Mouse (Mus musculus) intestine, embryonic 16.5 days (tissue): ENCODE measurements around the gene Olfr209. TPM values are rescaled to one million over a fixed set of nuclear protein-coding genes. Genes with fewer than 3 reads are reported as not detected.
"Not testable (repeated sequence)": the region's sequence is repeated elsewhere in the genome, so short reads cannot be mapped to it uniquely, and the experiment has no call there.

Source experiments
- ATAC-seq: fragments of 200-750 bp; cut with Nextera tagmentation; 2 replicates; pipeline ENCODE4 v1.8.0; 2017; ENCODE audit warnings: moderate TSS enrichment, moderate library complexity
- H3K27ac ChIP-seq: fragments of 300-500 bp; sonication (generic); 2 replicates; pipeline ENCODE4 v1.5.1; 2014; ENCODE audit warnings: mild to moderate bottlenecking, low read length
- H3K27me3 ChIP-seq: fragments of 300-500 bp; sonication (generic); replicated peaks from 2 replicates; pipeline ENCODE4 v1.6.1; 2014; ENCODE audit warnings: low read length, control low read depth, mixed read lengths; ENCODE audit not compliant: control insufficient read depth, insufficient read depth
- H3K36me3 ChIP-seq: fragments of 300-500 bp; sonication (generic); 2 replicates; pipeline ENCODE4 v1.6.1; 2014; ENCODE audit warnings: low read length, control low read depth; ENCODE audit not compliant: control insufficient read depth, insufficient read depth
- H3K4me1 ChIP-seq: fragments of 300-500 bp; sonication (generic); 2 replicates; pipeline ENCODE4 v1.6.1; 2014; ENCODE audit warnings: low read length, control low read depth, mixed read lengths; ENCODE audit not compliant: control insufficient read depth, insufficient read depth
- H3K4me2 ChIP-seq: fragments of 300-500 bp; sonication (generic); 2 replicates; pipeline ENCODE4 v1.6.1; 2014; ENCODE audit warnings: low read depth, low read length, control low read depth
- H3K4me3 ChIP-seq: fragments of 300-500 bp; sonication (generic); 2 replicates; pipeline ENCODE4 v1.5.1; 2014; ENCODE audit warnings: mild to moderate bottlenecking, low read length
- H3K9ac ChIP-seq: fragments of 300-500 bp; sonication (generic); 2 replicates; pipeline ENCODE4 v1.6.1; 2014; ENCODE audit warnings: low read depth, low read length
- H3K9me3 ChIP-seq: fragments of 300-500 bp; sonication (generic); 2 replicates; pipeline ENCODE4 v1.6.1; 2016; ENCODE audit warnings: low read length, control low read depth; ENCODE audit not compliant: control insufficient read depth
- WGBS: fragments of 180-500 bp; shearing (Covaris S2); extraction: QIAGEN DNeasy Blood & Tissue Kit; methylation state at CpG from one replicate; pipeline ENCODE4 v1.1.7; 2014; 5-methylcytosine and 5-hydroxymethylcytosine counted together
- polyA plus RNA-seq: library from polyadenylated mRNA; unstranded; fragments of >200 nt; fragmentation: Nextera tagmentation; extraction: Ambion mirVana; gene quantifications from 2 replicates; pipeline ENCODE4 v1.2.1, GENCODE M21; 2015

The Olfr209 gene
- polyA plus RNA-seq, 1 experiment from 2014 or later, result not detected

DNA sequence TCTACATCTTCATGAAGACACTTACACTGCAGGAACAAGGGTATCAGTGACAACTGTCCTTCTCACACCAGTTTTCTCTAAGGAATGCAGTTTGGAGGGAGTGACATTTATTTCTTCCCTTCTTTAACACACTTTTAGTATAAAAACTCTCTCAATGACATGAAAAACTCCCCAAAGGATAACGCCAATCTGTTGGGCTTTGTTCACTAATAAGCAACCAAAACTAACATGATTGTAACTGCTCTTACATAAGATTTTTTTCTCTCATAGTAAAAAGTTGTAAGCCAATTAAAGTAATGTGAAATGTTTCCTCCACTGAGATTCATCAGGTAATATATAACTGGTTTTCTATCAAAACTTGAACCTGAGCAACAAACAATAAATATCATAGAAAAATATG, 14.6 kb downstream of the Olfr209 start, which contains the start of gene Olfr206:
Olfr206 (minus strand) TSS at position 101 of the 400 bp plus-strand sequence.
- H3K9ac ChIP-seq, result no peak within 1 kb of the TSS
- no peak within 1 kb of the TSS for H3K4me3 ChIP-seq
- no peaks in the 10 kb centered on the region for H3K4me1 ChIP-seq
- no peak within 1 kb of the TSS for H3K4me2 ChIP-seq
- 84% methylated on average over 1 of the region's 1 CpGs for WGBS
- ATAC-seq, result no peak
- no peak within 1 kb of the TSS for H3K27ac ChIP-seq
- no peaks in the 10 kb centered on the region for H3K9me3 ChIP-seq
- no peaks in the 10 kb centered on the region for H3K36me3 ChIP-seq
- no peaks in the 10 kb centered on the region for H3K27me3 ChIP-seq

DNA sequence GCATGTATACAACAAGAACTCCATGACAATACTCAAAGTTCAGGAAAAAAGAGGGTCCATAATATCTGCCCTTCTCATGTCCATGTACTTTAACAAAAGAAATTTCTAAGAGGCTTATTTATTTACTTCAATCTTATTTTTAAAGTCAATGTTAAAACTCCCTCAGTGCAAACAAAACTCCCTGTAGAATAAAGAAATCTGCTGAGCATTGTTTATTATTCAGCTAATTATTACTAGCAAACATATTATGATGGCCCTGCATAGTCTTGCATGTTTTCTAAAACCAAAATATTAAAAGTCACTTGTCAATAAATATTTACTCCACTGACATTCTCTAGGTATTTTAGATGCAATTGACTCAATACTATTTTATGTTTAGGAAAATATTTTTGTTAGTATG, 32.8 kb downstream of the Olfr209 start, which contains the start of gene Olfr205:
Olfr205 (minus strand) TSS at position 101 of the 400 bp plus-strand sequence.
- H3K4me3 ChIP-seq, result no peak within 1 kb of the TSS
- H3K36me3 ChIP-seq, result no peaks in the 10 kb centered on the region
- no peaks in the 10 kb centered on the region for H3K27me3 ChIP-seq
- H3K9me3 ChIP-seq, result no peaks in the 10 kb centered on the region
- no peak within 1 kb of the TSS for H3K4me2 ChIP-seq
- no peaks in the 10 kb centered on the region for H3K4me1 ChIP-seq
- H3K27ac ChIP-seq, result no peak within 1 kb of the TSS
- no peak within 1 kb of the TSS for H3K9ac ChIP-seq
- no peak for ATAC-seq

DNA sequence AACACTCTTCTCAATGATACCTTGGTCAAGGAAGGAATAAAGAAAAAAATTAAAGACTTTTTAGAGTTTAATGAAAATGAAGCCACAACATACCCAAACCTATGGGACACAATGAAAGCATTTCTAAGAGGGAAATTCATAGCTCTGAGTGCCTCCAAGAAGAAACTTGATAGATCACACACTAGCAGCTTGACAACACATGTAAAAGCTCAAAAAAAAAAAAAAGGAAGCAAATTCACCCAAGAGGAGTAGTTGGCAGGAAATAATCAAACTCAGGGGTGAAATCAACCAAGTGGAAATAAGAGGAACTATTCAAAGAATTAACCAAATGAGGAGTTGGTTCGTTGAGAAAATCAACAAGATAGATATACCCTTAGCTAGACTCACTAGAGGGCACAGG, 40.5 kb downstream of the Olfr209 start:
- H3K27ac ChIP-seq, ATAC-seq, H3K9ac ChIP-seq, H3K4me2 ChIP-seq, H3K9me3 ChIP-seq, H3K36me3 ChIP-seq, H3K27me3 ChIP-seq, H3K4me1 ChIP-seq, H3K4me3 ChIP-seq: not testable (repeated sequence)
- 53% methylated on average over 1 of the region's 1 CpGs for WGBS

DNA sequence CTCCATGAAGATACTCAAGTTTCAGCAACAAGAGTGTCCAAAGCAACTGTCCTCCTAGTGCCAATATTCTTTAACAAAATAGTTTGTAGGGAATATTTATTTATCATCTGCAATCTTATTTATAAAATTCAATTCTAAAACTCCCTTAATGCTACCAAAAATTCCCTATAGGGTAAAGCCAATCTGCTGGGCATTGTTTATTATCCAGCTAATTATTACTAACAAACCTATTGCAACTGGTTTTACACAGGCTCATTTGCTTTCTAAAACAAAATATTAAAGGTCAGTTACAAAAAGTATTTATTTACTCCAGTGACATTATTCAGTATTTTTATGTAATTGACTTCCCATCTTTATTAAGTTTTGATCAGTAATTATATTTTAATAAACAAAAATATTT, 45.6 kb downstream of the Olfr209 start, which contains the start of gene Olfr204:
Olfr204 (minus strand) TSS at position 101 of the 400 bp plus-strand sequence.
- Histone ChIP-seq H3K4me3 (no peak within 1 kb of the TSS), H3K9me3 (no peaks in the 10 kb centered on the region), H3K36me3 (no peaks in the 10 kb centered on the region), H3K4me1 (no peaks in the 10 kb centered on the region), H3K9ac (no peak within 1 kb of the TSS), H3K27ac (no peak within 1 kb of the TSS), H3K27me3 (no peaks in the 10 kb centered on the region), H3K4me2 (no peak within 1 kb of the TSS)
- ATAC-seq, result no peak

Other genes with a start within 250 kb of the Olfr209 start
- not detected in 2 replicates for gene Olfr194, start 242.9 kb downstream of the Olfr209 start, polyA plus RNA-seq
- gene Olfr195, start 216.9 kb downstream of the Olfr209 start, polyA plus RNA-seq, result not detected in 2 replicates
- gene Olfr196, start 193.5 kb downstream of the Olfr209 start, polyA plus RNA-seq, result not detected in 2 replicates
- not detected in 2 replicates for gene Olfr198, start 160.5 kb downstream of the Olfr209 start, polyA plus RNA-seq
- not detected in 2 replicates for gene Olfr199, start 144.2 kb downstream of the Olfr209 start, polyA plus RNA-seq
- gene Olfr201, start 91.4 kb downstream of the Olfr209 start, polyA plus RNA-seq, result not detected in 2 replicates
- not detected in 2 replicates for gene Olfr202, start 77.2 kb downstream of the Olfr209 start, polyA plus RNA-seq
- gene Olfr203, start 65.1 kb downstream of the Olfr209 start, polyA plus RNA-seq, result not detected in 2 replicates
- gene Olfr204, start 45.7 kb downstream of the Olfr209 start, polyA plus RNA-seq, result not detected in 2 replicates
- not detected in 2 replicates for gene Olfr205, start 32.9 kb downstream of the Olfr209 start, polyA plus RNA-seq
- gene Olfr206, start 14.7 kb downstream of the Olfr209 start, polyA plus RNA-seq, result not detected in 2 replicates
- not detected in 2 replicates for gene Gabrr3, start 43.3 kb upstream of the Olfr209 start, polyA plus RNA-seq
- gene Riox2, start 107.8 kb upstream of the Olfr209 start, polyA plus RNA-seq, result 32.3 and 34.1 TPM in 2 replicates
- 4.4 and 5.0 TPM in 2 replicates for gene Crybg3, start 237.0 kb upstream of the Olfr209 start, polyA plus RNA-seq